Mouse (Mus musculus): ENCODE data around the gene Ccdc170. TPM values are rescaled to one million over a fixed set of nuclear protein-coding genes. Genes with fewer than 3 reads are reported as not detected.

Gene Ccdc170
- polyA plus RNA-seq, 1 experiment from 2014 or later = 0.20 TPM

DNA sequence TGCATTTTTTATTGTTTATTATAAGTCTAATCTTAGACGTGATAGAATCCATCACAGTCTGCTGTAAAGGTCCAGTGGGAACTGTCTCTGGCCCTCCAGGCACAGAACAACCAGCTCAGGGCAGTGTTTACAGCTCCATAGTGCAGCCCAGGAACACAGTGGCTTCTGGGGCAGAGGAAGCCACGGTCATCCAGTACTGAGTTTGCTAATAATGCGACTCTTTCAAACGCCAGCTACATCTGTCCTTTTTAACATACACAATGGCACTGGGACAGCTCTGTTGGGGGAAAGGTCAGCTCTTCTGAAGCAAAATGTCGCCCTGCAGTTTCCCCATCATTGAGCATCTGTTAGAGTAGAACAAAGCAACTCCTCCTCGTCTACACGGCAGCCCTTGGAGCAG, 45.7 kb downstream of the Ccdc170 start:
- Histone ChIP-seq H3K4me1 (no peaks in the 10 kb centered on the region), H3K4me3 (no peak overlapping the region), H3K27me3 (no peaks in the 10 kb centered on the region), H3K4me2 (replicated peaks) (no peak overlapping the region), H3K27ac (no peak overlapping the region), H3K9ac (no peak overlapping the region), H3K36me3 (no peaks in the 10 kb centered on the region), H3K9me3 (no peaks in the 10 kb centered on the region)
- WGBS = 71% methylated on average over 7 of the region's 7 CpGs
- no peak for ATAC-seq (ENCODE audit: low FRiP score, low read depth)

DNA sequence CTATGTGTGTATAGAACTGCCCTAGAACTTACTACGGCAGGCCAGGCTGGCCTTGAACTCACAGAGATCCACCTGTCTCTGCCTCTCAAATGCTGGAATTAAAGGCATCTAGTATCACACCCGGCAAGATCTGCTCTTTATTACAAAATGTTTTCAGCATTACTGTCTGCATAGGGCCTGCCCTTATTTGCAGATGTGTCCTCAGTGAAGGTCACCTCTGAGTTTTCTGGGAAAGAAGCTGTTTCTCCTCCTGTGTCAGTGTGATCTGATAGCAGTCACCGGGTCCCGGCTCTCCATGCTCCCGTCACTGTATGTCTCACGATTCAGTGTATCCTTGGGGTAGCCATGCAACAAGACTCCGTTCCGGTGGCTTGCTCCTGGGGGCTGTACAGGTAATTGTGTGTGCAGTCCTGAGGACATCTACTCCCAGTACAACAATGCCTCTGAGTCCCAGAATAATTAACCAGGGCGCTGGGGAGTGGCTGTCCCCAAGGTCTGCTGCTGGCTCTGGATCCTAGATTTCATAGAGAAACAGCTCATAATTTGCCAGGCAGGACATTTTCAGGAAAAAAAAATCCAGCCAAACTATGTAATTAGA, 48.4 kb downstream of the Ccdc170 start:
- H3K4me3 ChIP-seq = no peak overlapping the region
- no peak for ATAC-seq (ENCODE audit: low FRiP score, low read depth)

DNA sequence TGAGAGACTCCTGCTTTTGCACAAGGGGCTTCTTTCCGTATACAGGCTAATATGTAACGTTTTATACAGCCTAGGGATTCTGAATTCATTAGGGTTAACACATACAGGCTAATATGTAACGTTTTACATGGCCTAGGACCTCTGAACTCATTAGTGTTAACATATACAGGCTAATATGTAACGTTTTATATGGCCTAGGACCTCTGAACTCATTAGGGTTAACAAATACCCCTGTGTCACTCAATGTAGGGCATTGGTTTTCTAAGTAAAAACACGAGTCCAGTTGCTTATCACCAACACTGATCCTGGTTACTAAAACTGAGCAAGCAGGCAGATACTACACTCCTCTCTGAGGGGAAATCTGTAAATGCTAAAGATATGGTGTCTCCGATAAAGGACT, 49.6 kb downstream of the Ccdc170 start:
- Histone ChIP-seq H3K9ac (no peak overlapping the region), H3K4me1 (no peaks in the 10 kb centered on the region), H3K9me3 (no peaks in the 10 kb centered on the region), H3K27ac (no peak overlapping the region), H3K36me3 (no peaks in the 10 kb centered on the region), H3K4me2 (replicated peaks) (no peak overlapping the region), H3K4me3 (no peak overlapping the region), H3K27me3 (no peaks in the 10 kb centered on the region)
- no peak for ATAC-seq (ENCODE audit: low FRiP score, low read depth)
- 52% methylated on average over 6 of the region's 6 CpGs for WGBS

More for the DNA sequence above, 48.4 kb downstream of the Ccdc170 start:
- WGBS = 81% methylated on average over 9 of the region's 9 CpGs
- no peak overlapping the region for H3K27ac ChIP-seq
- no peak overlapping the region for H3K9ac ChIP-seq
- no peak overlapping the region for H3K4me2 ChIP-seq (replicated peaks)
- no peaks in the 10 kb centered on the region for H3K4me1 ChIP-seq
- no peaks in the 10 kb centered on the region for H3K27me3 ChIP-seq
- H3K9me3 ChIP-seq = no peaks in the 10 kb centered on the region
- no peaks in the 10 kb centered on the region for H3K36me3 ChIP-seq

DNA sequence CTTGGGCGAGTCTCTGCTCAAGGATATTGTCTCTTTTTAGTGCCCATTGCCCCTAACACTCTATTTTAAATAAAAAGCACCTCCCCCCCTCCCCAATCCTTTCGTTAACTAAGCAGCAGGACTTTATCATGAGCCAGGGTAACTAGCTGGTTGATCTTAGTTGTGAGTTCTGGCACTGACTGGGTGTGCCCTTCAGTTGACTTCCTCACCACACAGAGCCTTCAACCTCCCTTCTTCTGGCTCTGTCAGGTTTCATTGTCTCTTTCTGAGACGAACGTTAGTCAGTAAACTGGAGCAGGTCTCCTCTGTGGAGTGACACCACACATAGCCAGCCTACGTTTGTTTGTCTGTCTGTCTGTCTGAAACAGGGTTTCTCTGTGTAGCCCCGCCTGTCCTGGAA, 50.4 kb downstream of the Ccdc170 start:
- Histone ChIP-seq H3K27me3 (no peaks in the 10 kb centered on the region), H3K36me3 (no peaks in the 10 kb centered on the region), H3K27ac (no peak overlapping the region), H3K4me2 (replicated peaks) (no peak overlapping the region), H3K4me1 (no peaks in the 10 kb centered on the region), H3K9ac (no peak overlapping the region), H3K9me3 (no peaks in the 10 kb centered on the region), H3K4me3 (no peak overlapping the region)
- WGBS = 64% methylated on average over 6 of the region's 6 CpGs
- no peak for ATAC-seq (ENCODE audit: low FRiP score, low read depth)

DNA sequence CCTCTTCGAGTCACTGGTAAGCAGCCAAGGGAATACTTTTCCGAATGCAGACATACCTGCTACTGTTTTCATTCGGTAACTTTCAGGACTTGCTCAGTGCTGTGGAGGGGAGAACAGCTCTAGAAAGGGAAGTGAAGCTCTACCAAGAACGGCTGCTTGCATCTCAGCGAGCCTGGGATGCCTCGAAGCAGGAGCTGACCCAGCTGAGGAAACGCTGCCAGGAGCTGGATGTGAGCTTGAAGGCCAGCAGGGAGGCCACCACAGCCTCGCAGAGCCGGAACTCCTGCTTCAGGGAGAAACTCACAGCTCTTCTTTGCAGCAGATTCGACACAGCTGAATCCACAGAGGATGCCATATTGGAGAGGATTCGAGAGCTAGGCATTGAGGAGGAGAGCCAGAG, 51.6 kb downstream of the Ccdc170 start:
- H3K9ac ChIP-seq = no peak overlapping the region
- ATAC-seq (ENCODE audit: low FRiP score, low read depth) = no peak
- WGBS = 82% methylated on average over 11 of the region's 11 CpGs

DNA sequence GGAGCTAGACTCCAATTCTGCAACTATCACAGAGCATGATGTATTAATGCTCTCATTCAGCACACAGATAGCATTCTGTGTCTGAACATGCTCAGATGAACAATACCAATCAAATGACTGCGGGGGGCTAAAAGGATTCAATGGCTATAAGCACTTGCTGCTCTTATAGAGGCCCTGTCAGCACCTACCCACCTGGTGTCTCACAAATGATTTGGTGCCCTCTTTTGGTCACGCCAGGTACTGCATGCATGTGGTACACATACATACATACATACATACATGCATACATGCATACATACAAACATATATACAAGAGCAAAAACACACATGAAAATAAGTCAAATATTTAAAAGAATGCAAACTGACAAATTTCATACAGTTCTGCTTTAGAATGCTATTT, 63.2 kb downstream of the Ccdc170 start:
- Histone ChIP-seq H3K27ac (no peak overlapping the region), H3K4me2 (replicated peaks) (no peak overlapping the region), H3K4me3 (no peak overlapping the region), H3K9ac (no peak overlapping the region), H3K9me3 (no peaks in the 10 kb centered on the region), H3K27me3 (no peaks in the 10 kb centered on the region), H3K36me3 (no peaks in the 10 kb centered on the region), H3K4me1 (no peaks in the 10 kb centered on the region)
- ATAC-seq (ENCODE audit: low FRiP score, low read depth) = no peak
- 93% methylated on average over 2 of the region's 2 CpGs for WGBS

More for the DNA sequence above, 51.6 kb downstream of the Ccdc170 start:
- Histone ChIP-seq H3K27ac (no peak overlapping the region), H3K27me3 (no peaks in the 10 kb centered on the region), H3K4me2 (replicated peaks) (no peak overlapping the region), H3K36me3 (no peaks in the 10 kb centered on the region), H3K4me1 (no peaks in the 10 kb centered on the region), H3K4me3 (no peak overlapping the region), H3K9me3 (no peaks in the 10 kb centered on the region)

DNA sequence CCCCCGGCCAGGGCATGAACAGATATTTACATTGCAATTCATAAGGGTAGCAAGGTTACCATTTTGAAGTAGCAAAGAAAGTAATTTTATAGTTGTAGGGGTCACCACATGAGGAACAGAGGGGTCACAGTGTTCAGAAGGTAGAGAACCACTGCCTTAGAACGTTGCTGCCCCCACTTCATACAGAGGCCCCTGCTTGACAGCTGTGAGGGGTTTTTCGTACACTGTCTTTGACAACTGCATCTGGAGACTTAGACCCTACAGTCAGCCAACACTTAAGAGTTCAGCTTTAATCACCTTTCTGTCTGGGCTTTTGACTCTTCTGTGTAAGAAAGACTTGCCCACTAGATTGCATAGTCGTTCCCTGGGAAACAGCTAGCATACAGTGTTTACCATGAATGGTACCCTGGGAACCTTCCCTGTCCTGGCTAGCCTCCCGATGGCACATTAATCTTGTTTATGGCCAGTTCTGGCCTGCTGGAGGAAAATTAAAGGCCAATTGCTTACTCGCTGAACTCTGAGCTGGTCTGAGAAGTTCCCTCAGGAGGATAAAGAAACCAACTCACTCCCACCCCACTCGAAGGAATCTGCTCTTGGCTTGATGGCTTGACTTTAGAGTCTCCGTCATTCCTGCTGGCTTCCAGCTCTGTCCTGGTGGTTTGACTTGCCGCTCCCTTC, 71.3 kb downstream of the Ccdc170 start:
- Histone ChIP-seq H3K9ac (no peak overlapping the region), H3K4me3 (no peak overlapping the region), H3K9me3 (no peaks in the 10 kb centered on the region), H3K4me2 (replicated peaks) (no peak overlapping the region), H3K4me1 (0 out of 2 replicates have a peak, but pooled peaks cover 3% of the 10 kb centered on the region), H3K27me3 (no peaks in the 10 kb centered on the region), H3K27ac (no peak overlapping the region), H3K36me3 (no peaks in the 10 kb centered on the region)
- ATAC-seq (ENCODE audit: low FRiP score, low read depth) = no peak
- 37% methylated on average over 9 of the region's 9 CpGs for WGBS

DNA sequence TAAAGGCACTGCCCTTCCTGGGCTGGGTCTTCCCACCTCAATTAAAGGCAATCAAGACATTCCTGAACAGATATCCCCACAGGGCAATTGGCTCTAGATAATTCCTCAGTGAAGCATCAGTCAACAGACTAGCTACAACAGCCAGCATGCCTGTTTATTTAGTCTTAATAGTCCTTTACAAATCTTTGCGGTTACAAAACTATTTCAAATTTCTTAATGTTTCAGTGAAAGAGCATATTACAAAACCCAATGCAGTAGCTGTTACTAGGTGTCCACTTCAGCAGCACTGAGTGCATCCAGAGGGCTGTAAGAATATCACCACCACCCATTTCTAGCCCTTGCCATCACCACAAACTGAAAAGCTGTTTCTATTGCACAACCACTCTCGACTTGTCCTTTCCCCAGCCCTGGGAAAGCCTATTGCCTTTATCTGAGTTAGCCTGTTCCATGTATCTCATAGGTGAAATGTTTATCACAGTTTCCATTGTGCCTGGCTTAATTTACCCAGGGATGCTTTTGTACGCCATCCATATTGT, 74.6 kb downstream of the Ccdc170 start:
- no peak for ATAC-seq (ENCODE audit: low FRiP score, low read depth)
- H3K27ac ChIP-seq = no peak overlapping the region

DNA sequence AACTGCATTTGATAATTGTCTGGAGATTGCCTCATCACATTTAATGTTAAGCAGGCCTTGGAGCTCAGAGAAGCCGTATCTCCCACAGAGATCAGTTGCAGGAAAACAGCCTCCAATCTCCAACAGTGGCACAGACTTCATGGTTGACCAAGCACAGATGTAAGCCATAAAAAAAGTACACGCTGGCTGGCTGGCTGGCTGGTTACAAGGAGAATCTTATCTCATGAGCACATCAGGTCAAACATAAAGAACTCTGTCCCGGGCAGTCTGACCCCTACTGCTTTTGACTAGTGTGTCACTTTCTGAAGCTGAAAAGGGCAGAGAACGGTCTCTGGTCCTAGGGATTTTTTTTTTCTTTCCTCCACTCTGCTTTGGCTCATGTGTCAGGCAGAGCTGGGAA, 76.8 kb downstream of the Ccdc170 start:
- H3K27me3 ChIP-seq = no peaks in the 10 kb centered on the region
- H3K4me1 ChIP-seq = no peaks in the 10 kb centered on the region
- no peak overlapping the region for H3K4me3 ChIP-seq
- no peak overlapping the region for H3K4me2 ChIP-seq (replicated peaks)
- H3K9me3 ChIP-seq = no peaks in the 10 kb centered on the region
- ATAC-seq (ENCODE audit: low FRiP score, low read depth) = no peak
- H3K36me3 ChIP-seq = no peaks in the 10 kb centered on the region
- H3K27ac ChIP-seq = no peak overlapping the region
- WGBS = 22% methylated on average over 4 of the region's 4 CpGs
- no peak overlapping the region for H3K9ac ChIP-seq

More for the DNA sequence above, 74.6 kb downstream of the Ccdc170 start:
- Histone ChIP-seq H3K27me3 (no peaks in the 10 kb centered on the region), H3K9ac (no peak overlapping the region), H3K9me3 (no peaks in the 10 kb centered on the region), H3K4me3 (no peak overlapping the region), H3K4me1 (0 out of 2 replicates have a peak, but pooled peaks cover 3% of the 10 kb centered on the region), H3K36me3 (no peaks in the 10 kb centered on the region), H3K4me2 (replicated peaks) (no peak overlapping the region)
- 81% methylated on average over 3 of the region's 3 CpGs for WGBS

DNA sequence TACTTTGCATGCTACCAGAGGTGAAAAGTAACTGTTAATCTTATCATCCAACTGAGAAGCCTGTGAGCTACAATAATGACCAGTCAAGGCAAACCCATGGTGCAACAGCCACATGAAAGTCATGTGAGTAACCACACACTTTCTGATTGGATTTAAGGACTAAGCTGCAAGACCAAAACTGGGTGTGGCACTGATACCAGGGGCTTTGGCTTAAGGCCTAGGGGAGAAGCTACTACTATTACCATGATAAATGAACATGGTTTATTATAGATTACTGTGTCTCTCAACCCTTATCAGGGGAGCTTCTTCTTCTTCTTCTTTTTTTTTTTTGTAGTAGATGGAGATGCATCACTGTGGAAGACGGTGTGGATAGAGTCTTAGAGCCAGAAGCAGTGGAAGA, 82.8 kb downstream of the Ccdc170 start:
- WGBS = 100% methylated on average over 1 of the region's 1 CpGs

DNA sequence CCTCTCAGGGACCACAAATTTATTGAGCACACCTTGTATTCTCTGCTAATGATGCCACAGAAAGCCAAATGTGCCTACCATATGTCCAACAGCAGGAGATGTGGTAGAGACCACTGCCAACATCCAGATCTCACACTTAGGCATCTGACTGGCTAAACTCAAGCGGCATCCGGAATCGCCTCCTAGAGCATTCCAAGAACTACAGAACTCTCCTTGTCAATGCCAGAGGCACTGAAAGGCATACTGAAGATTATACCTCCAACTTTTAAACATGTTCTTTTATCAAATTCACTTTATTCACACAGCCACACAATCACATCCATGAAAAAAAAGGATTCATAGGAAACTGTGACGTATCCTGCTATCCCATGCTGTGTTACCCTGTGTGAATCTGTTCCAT, 88.5 kb downstream of the Ccdc170 start:
- H3K9me3 ChIP-seq = 0 out of 2 replicates have a peak, but pooled peaks cover 4% of the 10 kb centered on the region
- no peak overlapping the region for H3K9ac ChIP-seq
- no peak overlapping the region for H3K4me3 ChIP-seq
- ATAC-seq (ENCODE audit: low FRiP score, low read depth) = no peak
- WGBS = 90% methylated on average over 4 of the region's 4 CpGs
- no peaks in the 10 kb centered on the region for H3K36me3 ChIP-seq
- H3K4me2 ChIP-seq (replicated peaks) = no peak overlapping the region
- H3K27me3 ChIP-seq = no peaks in the 10 kb centered on the region
- no peak overlapping the region for H3K27ac ChIP-seq
- H3K4me1 ChIP-seq = no peaks in the 10 kb centered on the region

More for the DNA sequence above, 82.8 kb downstream of the Ccdc170 start:
- Histone ChIP-seq H3K9ac (no peak overlapping the region), H3K9me3 (0 out of 2 replicates have a peak, but pooled peaks cover 4% of the 10 kb centered on the region), H3K4me3 (no peak overlapping the region), H3K4me1 (no peaks in the 10 kb centered on the region), H3K36me3 (no peaks in the 10 kb centered on the region), H3K4me2 (replicated peaks) (no peak overlapping the region), H3K27ac (no peak overlapping the region), H3K27me3 (no peaks in the 10 kb centered on the region)
- no peak for ATAC-seq (ENCODE audit: low FRiP score, low read depth)

DNA sequence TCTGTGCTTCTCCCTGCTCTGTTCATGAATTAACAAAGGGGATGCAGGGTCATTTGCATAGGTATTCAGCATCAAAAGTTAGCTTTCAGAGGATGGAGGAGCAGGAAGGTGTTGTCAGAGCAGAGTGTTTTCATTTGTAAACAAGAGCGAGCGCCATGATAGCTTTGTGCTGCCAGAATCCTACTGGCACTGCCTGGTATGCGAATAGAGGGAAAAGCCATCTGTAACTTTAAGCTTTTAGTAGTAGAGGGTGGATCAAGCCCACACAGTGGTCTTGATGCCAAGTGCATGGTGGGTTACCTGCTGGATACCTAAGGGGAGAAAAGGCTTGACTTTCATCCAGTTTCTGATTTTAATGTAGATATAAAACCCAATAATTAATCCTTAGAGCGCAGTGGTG, 89.0 kb downstream of the Ccdc170 start:
- Histone ChIP-seq H3K27me3 (no peaks in the 10 kb centered on the region), H3K36me3 (no peaks in the 10 kb centered on the region), H3K9me3 (0 out of 2 replicates have a peak, but pooled peaks cover 4% of the 10 kb centered on the region), H3K4me1 (no peaks in the 10 kb centered on the region), H3K9ac (no peak overlapping the region), H3K27ac (no peak overlapping the region), H3K4me2 (replicated peaks) (no peak overlapping the region), H3K4me3 (no peak overlapping the region)
- 80% methylated on average over 4 of the region's 4 CpGs for WGBS
- no peak for ATAC-seq (ENCODE audit: low FRiP score, low read depth)
